Mouse (Mus musculus) erythroblast, embryonic 14.5 days (primary cell): Measurements from ENCODE around the gene Map4k4.

Experiments
- GATA1 ChIP-seq: IDR thresholded peaks from 2 replicates; pipeline ENCODE4 v1.6.1; 2012; ENCODE audit warnings: low read length, inconsistent platforms, mixed read lengths
- TAL1 ChIP-seq: IDR thresholded peaks from 3 replicates; pipeline ENCODE4 v1.6.1; 2012; ENCODE audit warnings: low read length, inconsistent platforms, mixed read lengths

- TF ChIP-seq TAL1 (no peak), GATA1 (no peak)
These were observed 78.2 kb downstream of the Map4k4 start for GRCm38 (mm10) chr1:39978781-39979486.
